Mouse (Mus musculus) megakaryocyte, embryonic 14.5 days (primary cell): ENCODE measurements around the gene Lipa.

Experiments
- FLI1 ChIP-seq: IDR thresholded peaks from 2 replicates; pipeline ENCODE4 v1.6.1; 2012; ENCODE audit warnings: low read length, inconsistent platforms, mixed read lengths
- GATA1 ChIP-seq: IDR thresholded peaks from 3 replicates; pipeline ENCODE4 v1.6.1; 2012; ENCODE audit warnings: mixed read lengths, low read length, inconsistent platforms, borderline replicate concordance

GRCm38 (mm10) chr19:34510717-34511116, 16.6 kb downstream of the Lipa start:
- no peak for TF ChIP-seq GATA1
- no peak for TF ChIP-seq FLI1
